Mouse (Mus musculus): ENCODE measurements around the gene Gucy1b1.
A peak's percentile ranks its signal among the peaks of the same experiment; 100 is the strongest.

The Gucy1b1 gene

GRCm38 (mm10) chr3:82030008-82030748, 44.3 kb downstream of the Gucy1b1 start:
- DNase-seq (ENCODE audit: low spot score), result no peak

GRCm38 (mm10) chr3:82029229-82029628, 45.3 kb downstream of the Gucy1b1 start:
- peak; percentile 40 for DNase-seq (ENCODE audit: low spot score)

- no peak for DNase-seq (ENCODE audit: low spot score)
These were observed 47.2 kb downstream of the Gucy1b1 start for GRCm38 (mm10) chr3:82027286-82027685.

- DNase-seq (ENCODE audit: low spot score), result no peak
These were observed 51.4 kb downstream of the Gucy1b1 start for GRCm38 (mm10) chr3:82023065-82023464.

GRCm38 (mm10) chr3:82022421-82022920, 52.0 kb downstream of the Gucy1b1 start:
- no peak for DNase-seq (ENCODE audit: low spot score)

- no peak for DNase-seq (ENCODE audit: low spot score)
These were observed 60.3 kb downstream of the Gucy1b1 start for GRCm38 (mm10) chr3:82014148-82014703.

GRCm38 (mm10) chr3:82007002-82007401, 67.5 kb downstream of the Gucy1b1 start:
- DNase-seq (ENCODE audit: low spot score), result no peak

GRCm38 (mm10) chr3:81995988-81996387, 78.5 kb downstream of the Gucy1b1 start:
- peak; percentile 27 for DNase-seq (ENCODE audit: low spot score)

- DNase-seq (ENCODE audit: low spot score), result no peak
These were observed 79.1 kb downstream of the Gucy1b1 start for GRCm38 (mm10) chr3:81995371-81995770.

GRCm38 (mm10) chr3:81990531-81990930, 84.0 kb downstream of the Gucy1b1 start:
- DNase-seq (ENCODE audit: low spot score), result no peak

- no peak for DNase-seq (ENCODE audit: low spot score)
These were observed 84.8 kb downstream of the Gucy1b1 start for GRCm38 (mm10) chr3:81989692-81990141.

- DNase-seq (ENCODE audit: low spot score), result no peak
These were observed 86.9 kb downstream of the Gucy1b1 start for GRCm38 (mm10) chr3:81987628-81988027.

- no peak for DNase-seq (ENCODE audit: low spot score)
These were observed 88.4 kb downstream of the Gucy1b1 start for GRCm38 (mm10) chr3:81986103-81986502.

GRCm38 (mm10) chr3:81985100-81985499, 89.4 kb downstream of the Gucy1b1 start:
- DNase-seq (ENCODE audit: low spot score), result no peak

- no peak for DNase-seq (ENCODE audit: low spot score)
These were observed 91.2 kb downstream of the Gucy1b1 start for GRCm38 (mm10) chr3:81983120-81983895.

Data from left cerebral cortex, adult 11 months (tissue).